Mouse (Mus musculus): ENCODE data around the gene Cntnap1.

- no peak for TF ChIP-seq CTCF (IDR thresholded peaks at IDR 0.05; ENCODE audit: control insufficient read depth, insufficient read depth, insufficient read length)
- TF ChIP-seq USF1 (IDR thresholded peaks at IDR 0.05; ENCODE audit: low read depth): no peak
- no peak for TF ChIP-seq MYOG (IDR thresholded peaks at IDR 0.05; ENCODE audit: control insufficient read depth, extremely low read depth, insufficient read length)
- no peak for TF ChIP-seq MYOD1 (IDR thresholded peaks at IDR 0.05; ENCODE audit: control insufficient read depth, insufficient read length, low read depth)
- TF ChIP-seq MAX (IDR thresholded peaks at IDR 0.05): no peak
- TF ChIP-seq CEBPB (IDR thresholded peaks at IDR 0.05; ENCODE audit: low read depth): no peak
These were observed 14.5 kb upstream of the Cntnap1 start, which contains the start of gene Tubg2 for GRCm38 (mm10) chr11:101155728-101156371.
